Mouse (Mus musculus) hindbrain, embryonic 12.5 days (tissue): ENCODE measurements around the gene Trpm3. TPM values are rescaled to one million over a fixed set of nuclear protein-coding genes. Genes with fewer than 3 reads are reported as not detected.

ENCODE experiments used
- ATAC-seq: fragments of 200-750 bp; cut with Nextera tagmentation; 2 replicates; pipeline ENCODE4 v1.8.0; 2017; ENCODE audit warnings: moderate TSS enrichment; ENCODE audit not compliant: low FRiP score
- H3K27ac ChIP-seq: fragments of 300-500 bp; sonication (generic); 2 replicates; pipeline ENCODE4 v1.5.1; 2016; ENCODE audit warnings: mild to moderate bottlenecking
- H3K27me3 ChIP-seq: fragments of 300-500 bp; sonication (generic); 2 replicates; pipeline ENCODE4 v1.6.1; 2016; ENCODE audit warnings: mild to moderate bottlenecking
- H3K36me3 ChIP-seq: fragments of 300-500 bp; sonication (generic); 2 replicates; pipeline ENCODE4 v1.6.1; 2016; ENCODE audit warnings: mild to moderate bottlenecking
- H3K4me1 ChIP-seq: fragments of 300-500 bp; sonication (generic); 2 replicates; pipeline ENCODE4 v1.6.1; 2016
- H3K4me2 ChIP-seq: fragments of 300-500 bp; sonication (generic); replicated peaks from 2 replicates; pipeline ENCODE4 v1.6.1; 2016; ENCODE audit warnings: mild to moderate bottlenecking
- H3K4me3 ChIP-seq: fragments of 300-500 bp; sonication (generic); 2 replicates; pipeline ENCODE4 v1.5.1; 2016; ENCODE audit warnings: mild to moderate bottlenecking
- H3K9ac ChIP-seq: fragments of 300-500 bp; sonication (generic); 2 replicates; pipeline ENCODE4 v1.6.1; 2016; ENCODE audit warnings: mild to moderate bottlenecking, moderate library complexity
- H3K9me3 ChIP-seq: fragments of 300-500 bp; sonication (generic); replicated peaks from 2 replicates; pipeline ENCODE4 v1.6.1; 2016; ENCODE audit warnings: mild to moderate bottlenecking
- WGBS: fragments of 180-500 bp; shearing (Covaris S2); methylation state at CpG from one replicate; pipeline ENCODE4 v1.1.7; 2016; 5-methylcytosine and 5-hydroxymethylcytosine counted together
- polyA plus RNA-seq: library from polyadenylated mRNA; unstranded; fragments of >200 nt; fragmentation: Nextera tagmentation; extraction: Ambion mirVana; gene quantifications from 2 replicates; pipeline ENCODE4 v1.2.1, GENCODE M21; 2016

Gene Trpm3
- polyA plus RNA-seq, 1 experiment from 2014 or later: 23.8 TPM

GRCm38 (mm10) chr19:22448340-22449288 lies 309.8 kb downstream of the Trpm3 start:
- ATAC-seq: peak; percentile 74
- 0 out of 2 replicates have a peak overlapping the region, but pooled peaks have one; percentile 53 for H3K9ac ChIP-seq

GRCm38 (mm10) chr19:22451290-22451689 lies 312.4 kb downstream of the Trpm3 start:
- H3K27ac ChIP-seq: no peak overlapping the region
- H3K9ac ChIP-seq: no peak overlapping the region
- no peaks in the 10 kb centered on the region for H3K9me3 ChIP-seq
- 82% methylated on average over 5 of the region's 5 CpGs for WGBS
- H3K4me1 ChIP-seq: peaks cover 7% of the 10 kb centered on the region
- no peak for ATAC-seq
- H3K4me3 ChIP-seq: no peak overlapping the region
- H3K36me3 ChIP-seq: no peaks in the 10 kb centered on the region
- no peaks in the 10 kb centered on the region for H3K27me3 ChIP-seq
- no peak overlapping the region for H3K4me2 ChIP-seq

More at GRCm38 (mm10) chr19:22448340-22449288, 309.8 kb downstream of the Trpm3 start:
- Histone ChIP-seq H3K27me3 (no peaks in the 10 kb centered on the region), H3K4me1 (peaks cover 7% of the 10 kb centered on the region), H3K4me2 (peak overlapping the region; percentile 73), H3K9me3 (no peaks in the 10 kb centered on the region), H3K27ac (no peak overlapping the region), H3K4me3 (peak overlapping the region; percentile 39), H3K36me3 (no peaks in the 10 kb centered on the region)
- WGBS: 28% methylated on average over 20 of the region's 20 CpGs

- no peaks in the 10 kb centered on the region for H3K36me3 ChIP-seq
- no peaks in the 10 kb centered on the region for H3K4me1 ChIP-seq
- 78% methylated on average over 2 of the region's 2 CpGs for WGBS
- no peaks in the 10 kb centered on the region for H3K27me3 ChIP-seq
- H3K4me2 ChIP-seq: no peak overlapping the region
- no peak overlapping the region for H3K9ac ChIP-seq
- H3K4me3 ChIP-seq: no peak overlapping the region
- no peaks in the 10 kb centered on the region for H3K9me3 ChIP-seq
- no peak overlapping the region for H3K27ac ChIP-seq
- ATAC-seq: no peak
Observed at GRCm38 (mm10) chr19:22456935-22457334, 318.1 kb downstream of the Trpm3 start.

DNA sequence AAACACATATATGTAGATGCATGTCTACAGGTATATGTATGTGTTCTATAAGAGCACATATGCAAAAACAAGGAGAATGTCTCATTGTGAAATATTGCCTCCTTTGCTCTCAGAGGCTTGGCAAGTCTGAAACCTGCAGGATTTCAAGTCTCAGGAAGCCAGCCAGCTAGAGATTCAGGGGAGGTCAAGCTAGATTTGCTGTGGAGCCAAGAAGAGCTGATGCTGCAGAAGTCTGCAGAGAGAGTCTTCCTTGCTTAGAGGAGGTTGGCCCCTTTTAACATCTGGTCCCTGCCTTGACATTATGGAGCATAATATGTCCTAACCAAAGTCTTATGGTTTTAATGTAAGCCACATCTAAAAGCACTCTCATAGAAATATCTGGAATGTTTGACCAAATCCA lies 323.2 kb downstream of the Trpm3 start:
- Histone ChIP-seq H3K4me1 (no peaks in the 10 kb centered on the region), H3K27ac (no peak overlapping the region), H3K9me3 (no peaks in the 10 kb centered on the region), H3K36me3 (no peaks in the 10 kb centered on the region), H3K27me3 (no peaks in the 10 kb centered on the region), H3K4me3 (no peak overlapping the region), H3K4me2 (no peak overlapping the region), H3K9ac (no peak overlapping the region)
- ATAC-seq: no peak

GRCm38 (mm10) chr19:22463506-22463905 lies 324.7 kb downstream of the Trpm3 start:
- Histone ChIP-seq H3K9me3 (no peaks in the 10 kb centered on the region), H3K4me3 (no peak overlapping the region), H3K36me3 (no peaks in the 10 kb centered on the region), H3K4me2 (no peak overlapping the region), H3K27me3 (no peaks in the 10 kb centered on the region), H3K27ac (no peak overlapping the region), H3K9ac (no peak overlapping the region), H3K4me1 (no peaks in the 10 kb centered on the region)
- no peak for ATAC-seq
- 58% methylated on average over 3 of the region's 3 CpGs for WGBS

DNA sequence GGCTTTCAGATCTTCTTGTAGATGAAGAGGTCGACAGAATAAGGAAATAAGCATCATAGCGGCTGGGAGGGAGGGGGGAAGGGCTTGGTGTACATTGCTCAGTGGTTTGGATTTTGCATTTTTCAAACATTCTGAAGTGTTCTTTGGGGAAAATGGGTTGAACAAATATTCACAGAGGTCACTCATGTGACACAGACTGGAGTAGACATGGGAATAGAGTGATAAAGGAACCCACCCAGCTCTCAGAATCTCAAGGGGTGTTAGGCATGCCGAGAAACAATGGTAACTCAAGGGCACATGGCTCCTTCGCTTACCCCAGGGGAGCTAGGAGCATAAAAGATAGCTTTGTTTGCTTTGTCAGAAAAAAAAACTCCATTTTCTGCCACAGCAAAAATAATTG lies 330.8 kb downstream of the Trpm3 start:
- no peak for ATAC-seq
- no peaks in the 10 kb centered on the region for H3K27me3 ChIP-seq
- 67% methylated on average over 4 of the region's 4 CpGs for WGBS
- H3K4me1 ChIP-seq: no peaks in the 10 kb centered on the region
- H3K4me3 ChIP-seq: no peak overlapping the region
- H3K27ac ChIP-seq: no peak overlapping the region
- H3K9ac ChIP-seq: no peak overlapping the region
- H3K4me2 ChIP-seq: no peak overlapping the region
- no peaks in the 10 kb centered on the region for H3K9me3 ChIP-seq
- H3K36me3 ChIP-seq: no peaks in the 10 kb centered on the region

DNA sequence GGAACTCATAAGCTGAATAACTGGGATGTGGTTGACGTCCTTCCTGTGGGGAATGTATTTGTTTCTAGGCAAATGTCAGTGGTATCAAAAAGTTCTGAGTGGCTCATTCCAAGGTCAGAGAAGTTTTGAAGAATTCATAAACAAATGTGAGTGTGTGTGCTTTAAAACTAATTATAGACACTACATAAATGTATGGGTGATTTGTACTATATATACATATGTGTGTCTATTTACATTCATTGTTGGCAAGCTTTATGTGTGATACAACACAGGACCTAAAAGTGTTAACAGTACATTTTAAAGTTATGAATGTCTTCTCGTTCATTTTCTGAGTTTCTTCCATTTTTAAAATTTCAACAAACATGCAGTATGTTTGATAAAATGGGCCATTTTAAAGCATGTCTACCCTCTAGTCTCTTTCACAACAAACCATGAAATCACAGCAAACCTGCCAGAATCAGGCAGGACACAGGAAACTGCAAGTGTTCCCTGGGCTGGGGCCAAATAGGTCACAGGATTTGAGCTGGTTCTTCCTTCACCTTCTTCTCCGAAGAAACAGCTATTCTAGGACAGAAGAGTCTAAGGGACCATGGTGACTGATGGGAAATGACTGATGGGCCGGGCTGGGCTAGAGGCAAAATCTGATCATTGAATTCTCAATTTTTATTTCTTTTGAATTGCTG lies 334.3 kb downstream of the Trpm3 start:
- no peak overlapping the region for H3K9ac ChIP-seq
- H3K4me2 ChIP-seq: no peak overlapping the region
- no peaks in the 10 kb centered on the region for H3K9me3 ChIP-seq
- H3K4me3 ChIP-seq: no peak overlapping the region
- H3K36me3 ChIP-seq: no peaks in the 10 kb centered on the region
- H3K4me1 ChIP-seq: no peaks in the 10 kb centered on the region
- H3K27ac ChIP-seq: no peak overlapping the region
- no peaks in the 10 kb centered on the region for H3K27me3 ChIP-seq
- no peak for ATAC-seq
- WGBS: 83% methylated on average over 4 of the region's 4 CpGs

DNA sequence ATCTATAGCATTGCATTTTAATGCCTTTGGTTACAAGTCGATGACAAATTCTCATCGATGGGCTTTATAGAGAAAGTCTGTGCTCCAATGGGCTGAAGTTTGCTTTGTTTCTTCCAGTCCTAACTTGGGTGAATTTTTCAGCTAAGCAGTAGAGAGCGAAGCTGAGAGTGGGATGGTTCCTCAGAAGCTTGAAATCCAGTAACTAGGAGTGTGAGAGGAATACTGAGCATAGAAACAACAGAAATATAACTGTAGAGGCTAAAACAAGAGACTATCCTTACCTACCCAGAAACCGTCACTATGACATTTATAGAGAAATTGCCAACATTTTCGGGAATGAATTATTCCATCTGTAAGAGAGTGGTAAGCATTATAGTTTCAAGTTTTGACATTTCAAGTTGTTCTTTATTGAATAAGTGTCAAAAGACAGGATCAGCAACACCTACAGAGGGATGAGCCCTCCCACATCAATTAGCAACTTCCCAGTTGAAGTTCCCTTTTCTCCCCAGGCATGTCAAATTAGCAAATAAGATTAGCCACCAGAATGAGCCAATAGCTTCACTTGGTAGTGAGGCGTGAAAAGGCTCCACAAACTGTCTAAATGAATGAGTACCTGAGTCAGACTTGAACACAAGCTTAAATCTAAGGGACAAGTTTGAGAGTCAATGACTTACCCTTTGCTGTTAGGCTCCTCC lies 339.6 kb downstream of the Trpm3 start:
- H3K27me3 ChIP-seq: no peaks in the 10 kb centered on the region
- ATAC-seq: no peak
- no peaks in the 10 kb centered on the region for H3K4me1 ChIP-seq
- WGBS: 89% methylated on average over 6 of the region's 6 CpGs
- no peak overlapping the region for H3K4me2 ChIP-seq
- H3K9me3 ChIP-seq: no peaks in the 10 kb centered on the region
- no peaks in the 10 kb centered on the region for H3K36me3 ChIP-seq
- no peak overlapping the region for H3K4me3 ChIP-seq
- no peak overlapping the region for H3K27ac ChIP-seq
- no peak overlapping the region for H3K9ac ChIP-seq

DNA sequence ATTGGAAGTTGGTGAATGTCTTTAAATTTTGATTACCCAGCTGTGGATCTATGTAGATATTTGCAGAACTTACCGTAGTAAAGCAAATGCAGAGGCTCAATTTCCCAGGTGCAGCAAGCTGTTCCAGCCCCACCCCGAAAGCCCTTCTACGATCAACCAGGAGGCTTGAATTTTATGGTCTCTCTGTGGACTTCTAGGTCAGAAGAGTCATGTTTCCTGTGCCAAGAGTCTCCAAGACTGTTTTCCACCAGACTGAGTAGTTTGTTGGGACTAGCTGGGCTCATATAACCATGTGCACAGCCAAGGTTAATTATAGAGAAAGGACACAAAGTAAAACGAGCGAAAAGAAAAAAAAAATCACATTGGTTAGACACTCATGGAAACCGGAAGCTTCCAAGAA lies 364.6 kb downstream of the Trpm3 start:
- H3K4me2 ChIP-seq: no peak overlapping the region
- no peaks in the 10 kb centered on the region for H3K27me3 ChIP-seq
- H3K9me3 ChIP-seq: no peaks in the 10 kb centered on the region
- no peak overlapping the region for H3K9ac ChIP-seq
- 88% methylated on average over 6 of the region's 6 CpGs for WGBS
- H3K4me3 ChIP-seq: no peak overlapping the region
- ATAC-seq: no peak
- H3K4me1 ChIP-seq: no peaks in the 10 kb centered on the region
- H3K27ac ChIP-seq: no peak overlapping the region
- no peaks in the 10 kb centered on the region for H3K36me3 ChIP-seq

GRCm38 (mm10) chr19:22518508-22518907 lies 379.7 kb downstream of the Trpm3 start:
- WGBS: 74% methylated on average over 6 of the region's 6 CpGs
- Histone ChIP-seq H3K9ac (no peak overlapping the region), H3K9me3 (no peaks in the 10 kb centered on the region), H3K36me3 (no peaks in the 10 kb centered on the region), H3K4me1 (no peaks in the 10 kb centered on the region), H3K27ac (no peak overlapping the region), H3K4me2 (no peak overlapping the region), H3K4me3 (no peak overlapping the region), H3K27me3 (no peaks in the 10 kb centered on the region)
- no peak for ATAC-seq

- Histone ChIP-seq H3K27ac (no peak overlapping the region), H3K9me3 (no peaks in the 10 kb centered on the region), H3K27me3 (no peaks in the 10 kb centered on the region), H3K4me1 (no peaks in the 10 kb centered on the region), H3K36me3 (no peaks in the 10 kb centered on the region), H3K4me2 (no peak overlapping the region), H3K9ac (no peak overlapping the region), H3K4me3 (no peak overlapping the region)
- ATAC-seq: no peak
Observed at GRCm38 (mm10) chr19:22527944-22528343, 389.1 kb downstream of the Trpm3 start.

GRCm38 (mm10) chr19:22542990-22543709 lies 404.3 kb downstream of the Trpm3 start:
- WGBS: 84% methylated on average over 6 of the region's 6 CpGs
- Histone ChIP-seq H3K4me3 (no peak overlapping the region), H3K9me3 (no peaks in the 10 kb centered on the region), H3K9ac (no peak overlapping the region), H3K27ac (no peak overlapping the region), H3K4me1 (no peaks in the 10 kb centered on the region), H3K4me2 (no peak overlapping the region), H3K27me3 (no peaks in the 10 kb centered on the region), H3K36me3 (no peaks in the 10 kb centered on the region)
- no peak for ATAC-seq
